Mouse (Mus musculus) thymus, adult 18-20 months (tissue): ENCODE measurements around the gene Gm21776.
"Not testable (repeated sequence)": the region's sequence is repeated elsewhere in the genome, so short reads cannot be mapped to it uniquely, and the experiment has no call there.

Source experiments
- DNase-seq, 2 experiments: peaks; one replicate each; pipeline ENCODE4 v3.0.0; 2022; ENCODE audit warnings: mixed read lengths in 2 of 2

The Gm21776 gene

GRCm38 (mm10) chrY:76378362-76378761 lies at the start of gene Gm21776:
Gm21776 (plus strand) TSS chrY:76378662.
- DNase-seq = not testable (repeated sequence)
